Mouse (Mus musculus) erythroblast, embryonic 14.5 days (primary cell): ENCODE measurements around the gene Dido1.

ENCODE experiments used
- GATA1 ChIP-seq: IDR thresholded peaks from 2 replicates; pipeline ENCODE4 v1.6.1; 2012; ENCODE audit warnings: low read length, inconsistent platforms, mixed read lengths
- TAL1 ChIP-seq: IDR thresholded peaks from 3 replicates; pipeline ENCODE4 v1.6.1; 2012; ENCODE audit warnings: low read length, inconsistent platforms, mixed read lengths

- TF ChIP-seq GATA1 = no peak
- no peak for TF ChIP-seq TAL1
These were observed 20.0 kb downstream of the Dido1 start for GRCm38 (mm10) chr2:180689841-180690240.
